Mouse (Mus musculus): ENCODE data around the gene Mpzl1.
A peak's percentile ranks its signal among the peaks of the same experiment; 100 is the strongest.

The Mpzl1 gene

GRCm38 (mm10) chr1:165612714-165613113, 21.6 kb downstream of the Mpzl1 start:
- DNase-seq = no peak

GRCm38 (mm10) chr1:165610321-165610999, 23.9 kb downstream of the Mpzl1 start:
- no peak for DNase-seq

- no peak for DNase-seq
Observed at GRCm38 (mm10) chr1:165609495-165610320, 24.6 kb downstream of the Mpzl1 start.

GRCm38 (mm10) chr1:165608904-165609303, 25.4 kb downstream of the Mpzl1 start:
- no peak for DNase-seq

- no peak for DNase-seq
Observed at GRCm38 (mm10) chr1:165605774-165606173, 28.6 kb downstream of the Mpzl1 start.

- DNase-seq = no peak
Observed at GRCm38 (mm10) chr1:165605108-165605507, 29.2 kb downstream of the Mpzl1 start.

- DNase-seq = no peak
Observed at GRCm38 (mm10) chr1:165604203-165604602, 30.1 kb downstream of the Mpzl1 start.

- DNase-seq = no peak
Observed at GRCm38 (mm10) chr1:165603218-165603617, 31.1 kb downstream of the Mpzl1 start.

- DNase-seq = no peak
Observed at GRCm38 (mm10) chr1:165601775-165602280, 32.5 kb downstream of the Mpzl1 start.

GRCm38 (mm10) chr1:165594699-165595421, 39.5 kb downstream of the Mpzl1 start:
- no peak for DNase-seq

GRCm38 (mm10) chr1:165592295-165593082, 41.8 kb downstream of the Mpzl1 start:
- DNase-seq = no peak

- DNase-seq = no peak
Observed at GRCm38 (mm10) chr1:165590760-165591159, 43.6 kb downstream of the Mpzl1 start.

GRCm38 (mm10) chr1:165589280-165590048, 44.9 kb downstream of the Mpzl1 start:
- no peak for DNase-seq

- no peak for DNase-seq
Observed at GRCm38 (mm10) chr1:165587845-165588244, 46.5 kb downstream of the Mpzl1 start.

- no peak for DNase-seq
Observed at GRCm38 (mm10) chr1:165586366-165586765, 48.0 kb downstream of the Mpzl1 start.

GRCm38 (mm10) chr1:165585389-165586104, 48.8 kb downstream of the Mpzl1 start:
- DNase-seq = no peak

GRCm38 (mm10) chr1:165583529-165584184, 50.7 kb downstream of the Mpzl1 start:
- peak; percentile 67 to 84 for DNase-seq

GRCm38 (mm10) chr1:165581255-165581654, 53.1 kb downstream of the Mpzl1 start:
- no peak for DNase-seq

GRCm38 (mm10) chr1:165579332-165579731, 55.0 kb downstream of the Mpzl1 start:
- no peak for DNase-seq

- no peak for DNase-seq
Observed at GRCm38 (mm10) chr1:165576459-165577112, 57.8 kb downstream of the Mpzl1 start.

All from spleen, adult 18-20 months (tissue).